Mouse (Mus musculus): ENCODE measurements at regions not wholly inside any gene's neighbourhood (a gene's known extent, or its start where the extent isn't known, plus 50 kb on each side); places are given as distances from the start of the nearest gene placed in this dataset.

GRCm38 (mm10) chr11:93725242-93725641, 160.3 kb downstream of the Utp18 start:
- TF ChIP-seq CTCF (IDR thresholded peaks at IDR 0.05; ENCODE audit: borderline replicate concordance, insufficient read depth, low read depth, low read length) (no peak), POLR2A (IDR thresholded peaks at IDR 0.05; ENCODE audit: borderline replicate concordance, insufficient read depth, low read length) (no peak)

Data from cerebellum, adult 2 months (tissue).